Mouse (Mus musculus) left cerebral cortex, adult 11 months (tissue): ENCODE results near the gene Gli3.

Experiments
- DNase-seq: peaks from one replicate; pipeline ENCODE4 v3.0.0; 2022; ENCODE audit warnings: low spot score

Gene Gli3

GRCm38 (mm10) chr13:15722766-15723379 lies 259.8 kb downstream of the Gli3 start:
- DNase-seq: no peak

GRCm38 (mm10) chr13:15724723-15725122 lies 261.7 kb downstream of the Gli3 start:
- no peak for DNase-seq

- peak; percentile 57 for DNase-seq
These were observed 278.7 kb downstream of the Gli3 start for GRCm38 (mm10) chr13:15741771-15742170.

GRCm38 (mm10) chr13:15742308-15742707 lies 279.3 kb downstream of the Gli3 start:
- no peak for DNase-seq

- DNase-seq: no peak
These were observed 279.7 kb downstream of the Gli3 start for GRCm38 (mm10) chr13:15742777-15743176.

GRCm38 (mm10) chr13:15758835-15759632 lies 296.0 kb downstream of the Gli3 start:
- peak; percentile 77 for DNase-seq

- DNase-seq: no peak
These were observed 296.8 kb downstream of the Gli3 start for GRCm38 (mm10) chr13:15759633-15760441.

GRCm38 (mm10) chr13:15762291-15762690 lies 299.3 kb downstream of the Gli3 start:
- no peak for DNase-seq

GRCm38 (mm10) chr13:15762901-15763417 lies 299.9 kb downstream of the Gli3 start:
- peak; percentile 30 for DNase-seq

- peak; percentile 39 for DNase-seq
These were observed 314.6 kb downstream of the Gli3 start for GRCm38 (mm10) chr13:15777624-15778023.
